Mouse (Mus musculus): Measurements from ENCODE around the gene Tekt4. TPM values are rescaled to one million over a fixed set of nuclear protein-coding genes. Genes with fewer than 3 reads are reported as not detected.

Gene Tekt4
- total RNA-seq, 2 experiments from 2014 or later = not detected

GRCm38 (mm10) chr17:25474330-25475077 is 20.1 kb downstream of the Tekt4 start:
- peak; percentile 45 to 49 for DNase-seq (ENCODE audit: low spot score in 2 of 2)

GRCm38 (mm10) chr17:25475946-25476744 is 21.7 kb downstream of the Tekt4 start:
- peak; percentile 32 to 42 for DNase-seq (ENCODE audit: low spot score in 2 of 2)

- DNase-seq (ENCODE audit: low spot score in 2 of 2) = no peak
Observed at GRCm38 (mm10) chr17:25480152-25480551, 25.7 kb downstream of the Tekt4 start.

GRCm38 (mm10) chr17:25480820-25481219 is 26.4 kb downstream of the Tekt4 start:
- no peak for DNase-seq (ENCODE audit: low spot score in 2 of 2)

GRCm38 (mm10) chr17:25482092-25482491 is 27.7 kb downstream of the Tekt4 start:
- DNase-seq (ENCODE audit: low spot score in 2 of 2) = no peak

- peak; percentile 28 to 32 for DNase-seq (ENCODE audit: low spot score in 2 of 2)
Observed at GRCm38 (mm10) chr17:25497013-25497412, 42.6 kb downstream of the Tekt4 start, which contains the start of gene Sstr5. Gene Sstr5, minus strand, starts transcription at chr17:25497288.

- DNase-seq (ENCODE audit: low spot score in 2 of 2) = no peak
Observed at GRCm38 (mm10) chr17:25502599-25502998, 48.2 kb downstream of the Tekt4 start.

- peak; percentile 74 to 75 for DNase-seq (ENCODE audit: low spot score in 2 of 2)
Observed at GRCm38 (mm10) chr17:25507799-25508198, 53.4 kb downstream of the Tekt4 start.

GRCm38 (mm10) chr17:25508860-25509577 is 54.6 kb downstream of the Tekt4 start:
- DNase-seq (ENCODE audit: low spot score in 2 of 2) = peak; percentile 17 to 40

- no peak for DNase-seq (ENCODE audit: low spot score in 2 of 2)
Observed at GRCm38 (mm10) chr17:25510074-25510830, 55.8 kb downstream of the Tekt4 start.

- no peak for DNase-seq (ENCODE audit: low spot score in 2 of 2)
Observed at GRCm38 (mm10) chr17:25511876-25512275, 57.5 kb downstream of the Tekt4 start.

- no peak for DNase-seq (ENCODE audit: low spot score in 2 of 2)
Observed at GRCm38 (mm10) chr17:25514055-25514454, 59.6 kb downstream of the Tekt4 start.

GRCm38 (mm10) chr17:25516315-25516714 is 61.9 kb downstream of the Tekt4 start:
- DNase-seq (ENCODE audit: low spot score in 2 of 2) = no peak

- no peak for DNase-seq (ENCODE audit: low spot score in 2 of 2)
Observed at GRCm38 (mm10) chr17:25518144-25518543, 63.7 kb downstream of the Tekt4 start.

GRCm38 (mm10) chr17:25519511-25519910 is 65.1 kb downstream of the Tekt4 start:
- no peak for DNase-seq (ENCODE audit: low spot score in 2 of 2)

GRCm38 (mm10) chr17:25520492-25520891 is 66.1 kb downstream of the Tekt4 start:
- DNase-seq (ENCODE audit: low spot score in 2 of 2) = no peak

GRCm38 (mm10) chr17:25522080-25522479 is 67.7 kb downstream of the Tekt4 start:
- no peak for DNase-seq (ENCODE audit: low spot score in 2 of 2)

Data from adrenal gland, adult 18-20 months (tissue).